Mouse (Mus musculus): Measurements from ENCODE around the gene Btbd17.

The Btbd17 gene

DNA sequence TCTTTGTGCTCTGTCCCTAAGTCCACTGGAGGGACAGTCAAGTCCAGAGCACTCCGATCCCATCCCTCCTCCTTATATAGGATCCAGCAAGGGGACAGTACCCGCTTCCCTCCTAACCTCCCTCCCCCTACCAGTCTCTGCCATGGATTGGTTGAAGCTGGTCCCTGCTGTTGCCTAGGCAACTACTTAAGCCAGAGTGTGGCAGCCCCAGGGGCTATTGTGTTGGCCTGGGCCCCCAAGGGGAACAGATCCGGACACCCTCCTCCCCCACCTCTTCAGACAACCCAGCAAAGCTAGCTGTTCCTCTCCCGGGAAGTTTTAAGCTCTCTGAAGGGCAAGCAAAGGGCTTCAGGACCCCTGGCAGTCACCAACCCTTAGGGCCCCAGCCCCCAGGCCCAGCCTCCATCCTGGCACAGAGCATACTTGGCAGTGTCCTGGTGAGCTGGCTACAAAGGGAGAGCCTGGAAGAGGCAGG is at the start of gene Btbd17:
Btbd17 (minus strand) TSS at position 98 of the 475 bp plus-strand sequence.
- no peak for DNase-seq (ENCODE audit: low spot score in 2 of 2)

DNA sequence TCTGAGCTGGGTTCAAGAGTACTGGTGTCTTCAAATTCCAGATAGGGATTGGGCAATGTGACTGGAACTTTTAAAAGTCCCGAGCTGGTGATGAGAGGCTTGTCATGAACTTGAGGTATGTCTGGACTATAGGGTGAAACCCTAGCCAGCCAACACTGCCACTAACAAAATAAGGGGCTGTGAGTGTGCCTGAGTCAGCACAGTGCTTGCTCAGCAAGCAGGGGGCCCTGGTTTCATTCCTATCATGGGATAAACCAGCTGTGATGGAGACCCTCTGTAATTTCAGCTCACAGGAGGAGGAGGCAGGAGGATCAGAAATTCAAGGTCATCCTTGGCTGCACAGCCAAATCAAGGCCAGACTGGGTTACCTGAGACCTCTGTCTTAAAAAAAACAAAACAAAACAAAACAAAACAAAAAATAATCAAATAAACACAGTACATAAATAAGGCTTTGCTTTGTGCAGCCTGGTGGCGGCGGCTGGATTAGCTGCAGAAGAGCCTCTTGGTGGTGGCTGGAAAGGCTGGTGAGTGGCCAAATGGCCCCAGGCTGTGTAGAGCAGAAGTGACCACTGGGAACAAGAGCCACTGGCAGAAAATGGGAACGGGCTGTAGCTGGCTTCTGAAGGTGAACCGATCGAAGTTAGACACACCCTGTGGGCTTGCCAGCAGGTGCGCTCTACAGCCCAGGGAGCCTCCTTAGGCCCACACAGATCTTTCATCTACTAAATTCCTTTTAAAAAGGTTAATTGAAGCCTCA is 48.9 kb upstream of the Btbd17 start:
- DNase-seq (ENCODE audit: low spot score in 2 of 2), result no peak

DNA sequence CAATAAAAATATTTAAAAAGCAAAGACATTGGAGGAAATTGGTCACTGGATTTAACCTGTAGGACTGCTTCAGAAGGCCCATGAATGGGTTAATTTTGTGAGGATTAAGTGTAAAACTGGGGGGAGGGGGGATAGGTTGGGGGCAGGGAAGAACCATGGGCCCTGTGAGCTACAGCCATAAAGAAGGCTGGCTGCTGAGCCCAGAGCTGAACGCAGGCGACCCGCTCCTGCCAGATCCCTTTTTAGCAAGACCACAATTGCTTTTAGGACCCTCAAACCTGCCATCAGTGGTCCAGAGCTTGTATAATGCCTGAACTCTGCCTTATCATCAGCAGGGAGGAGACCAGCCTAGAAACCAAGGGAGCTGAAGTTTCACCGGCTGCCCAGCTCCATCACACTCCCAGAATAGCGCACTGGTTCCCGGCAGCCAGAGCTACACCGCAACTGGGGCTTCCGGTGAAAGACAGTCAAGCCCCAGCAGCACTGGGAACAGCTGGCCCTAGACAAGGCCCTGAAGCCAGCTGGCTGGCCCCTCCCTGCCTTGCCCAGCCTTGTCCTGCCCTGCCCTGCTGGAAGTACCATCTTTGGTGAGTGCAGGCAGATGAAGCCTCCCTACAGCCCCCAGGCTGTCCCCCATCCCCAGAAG is 48.2 kb upstream of the Btbd17 start:
- no peak for DNase-seq (ENCODE audit: low spot score in 2 of 2)

DNA sequence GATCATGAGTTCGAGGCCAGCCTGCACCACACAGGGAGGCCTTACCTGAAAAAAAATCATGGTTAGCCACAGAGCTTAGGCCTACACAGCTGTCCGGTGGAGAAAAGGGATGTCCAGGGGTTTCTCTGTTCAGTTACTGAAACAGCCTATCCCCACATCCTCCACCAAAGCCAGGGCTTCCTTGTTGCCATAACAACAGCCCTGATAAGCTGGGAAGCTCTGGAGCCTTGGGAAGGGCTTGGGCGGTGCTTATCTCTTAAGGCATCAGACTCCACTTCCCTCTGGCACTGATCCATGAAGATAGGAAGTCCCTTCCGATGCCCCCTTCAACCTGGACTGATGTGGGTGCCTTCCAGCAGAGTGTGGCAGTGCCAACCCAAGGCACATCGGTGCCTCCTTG is 37.4 kb upstream of the Btbd17 start:
- DNase-seq (ENCODE audit: low spot score in 2 of 2), result no peak

DNA sequence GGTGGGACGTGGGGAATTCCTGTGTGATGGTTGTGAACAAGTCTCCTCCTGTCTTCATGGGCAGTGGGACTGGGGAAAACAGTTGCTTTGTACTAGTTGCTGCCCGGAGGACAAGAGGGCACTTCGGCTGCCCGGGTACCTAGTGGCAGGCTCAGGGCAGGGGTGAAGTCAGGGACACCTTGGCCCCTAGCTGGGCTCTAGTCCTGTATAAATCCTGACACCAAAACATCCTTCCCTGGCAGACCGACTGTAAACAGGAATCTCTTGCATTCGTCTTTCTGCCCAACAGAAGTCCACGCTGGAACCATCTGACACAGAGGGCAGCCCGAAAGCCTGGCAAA is 34.7 kb upstream of the Btbd17 start:
- DNase-seq (ENCODE audit: low spot score in 2 of 2), result no peak

DNA sequence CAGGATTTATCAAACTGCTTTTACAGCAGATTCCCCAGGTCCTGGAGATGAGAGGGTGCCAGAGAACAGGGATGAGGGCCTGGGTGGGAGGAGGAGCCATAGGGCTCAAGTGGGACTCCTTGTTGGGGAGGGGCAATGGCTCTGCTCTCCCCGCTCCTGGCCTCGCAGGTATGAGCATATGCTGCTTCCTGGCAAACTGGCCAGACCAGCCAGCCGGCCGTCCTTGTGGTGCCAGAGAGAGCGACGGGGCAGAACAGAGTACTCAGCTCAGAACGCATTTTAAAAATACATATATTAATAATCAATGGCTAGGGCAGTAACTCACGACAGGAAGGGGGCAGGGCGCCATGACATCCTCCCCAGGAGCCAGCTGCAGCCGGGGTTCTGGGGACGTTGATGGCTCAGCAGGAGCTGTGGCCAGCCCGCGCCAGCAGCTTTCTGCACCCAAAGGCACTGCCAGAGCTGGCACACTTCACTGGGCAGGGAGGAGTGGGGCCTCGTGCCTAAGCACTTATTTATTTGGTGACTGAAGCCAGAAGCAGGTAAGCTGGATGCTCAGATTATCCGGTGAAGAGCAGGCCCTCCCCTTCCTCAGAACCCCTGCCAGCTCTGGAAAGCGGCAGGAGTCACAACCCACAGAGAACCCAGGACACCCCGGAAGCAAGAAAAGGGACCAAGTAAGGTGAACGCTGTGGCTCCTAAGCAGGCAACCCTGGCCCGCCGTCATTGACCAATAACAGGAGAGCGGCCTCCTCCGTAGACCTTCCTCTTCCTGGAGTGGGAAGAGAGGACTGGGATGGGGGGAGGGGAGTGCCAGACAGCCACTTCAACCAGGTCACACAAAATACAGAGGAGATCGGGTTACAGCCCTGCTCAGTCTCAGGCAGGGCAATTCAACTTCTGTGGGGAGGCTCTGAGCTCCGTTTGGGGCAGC is 34.0 kb upstream of the Btbd17 start:
- peak in 1 of 2 experiments; percentile 31 for DNase-seq (ENCODE audit: low spot score in 2 of 2)

DNA sequence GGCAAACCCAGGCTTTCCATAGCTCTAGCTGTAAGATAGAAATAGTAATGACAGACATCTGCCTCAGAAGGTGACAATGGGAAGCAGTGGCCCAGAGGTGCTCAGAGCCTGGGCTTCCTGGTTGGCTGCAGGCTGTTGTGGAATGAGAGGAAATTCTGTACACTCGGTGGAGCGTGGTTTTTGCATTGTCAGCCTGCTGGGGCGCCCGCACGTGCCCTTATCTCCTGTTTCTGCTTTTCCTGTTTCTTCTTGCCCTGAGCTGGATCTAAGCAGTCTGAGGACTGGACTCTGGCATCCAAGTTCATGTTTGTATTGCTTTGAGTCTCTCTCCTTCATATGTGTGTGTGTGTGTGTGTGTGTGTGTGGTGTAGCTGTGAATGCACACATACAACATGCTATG is 30.9 kb upstream of the Btbd17 start:
- DNase-seq (ENCODE audit: low spot score in 2 of 2), result no peak

DNA sequence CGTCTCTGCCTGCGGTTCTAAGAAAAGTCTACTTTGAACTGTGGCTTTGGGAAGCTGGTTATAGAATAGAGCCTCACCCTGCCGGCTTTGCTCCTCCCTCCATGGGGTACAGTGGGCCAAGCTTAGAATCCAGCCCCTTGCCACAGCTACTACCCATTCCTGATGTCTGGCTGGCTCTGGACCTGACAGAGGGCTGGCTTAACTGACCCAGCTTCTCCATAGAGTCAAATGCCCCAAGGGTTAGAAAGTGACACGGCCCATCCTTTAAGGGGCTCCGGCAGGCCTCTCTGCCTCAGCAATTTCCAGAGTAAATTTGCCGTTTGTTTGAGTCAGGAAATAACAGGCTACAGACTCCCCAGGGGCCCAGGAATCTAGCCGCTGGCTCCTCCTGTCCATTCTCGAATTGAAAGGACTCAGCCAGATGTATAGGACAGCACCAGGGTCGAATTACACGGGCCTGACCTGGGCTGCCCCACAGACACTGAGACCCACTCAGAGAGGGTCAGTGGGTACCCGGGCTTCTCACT is 27.5 kb upstream of the Btbd17 start:
- no peak for DNase-seq (ENCODE audit: low spot score in 2 of 2)

DNA sequence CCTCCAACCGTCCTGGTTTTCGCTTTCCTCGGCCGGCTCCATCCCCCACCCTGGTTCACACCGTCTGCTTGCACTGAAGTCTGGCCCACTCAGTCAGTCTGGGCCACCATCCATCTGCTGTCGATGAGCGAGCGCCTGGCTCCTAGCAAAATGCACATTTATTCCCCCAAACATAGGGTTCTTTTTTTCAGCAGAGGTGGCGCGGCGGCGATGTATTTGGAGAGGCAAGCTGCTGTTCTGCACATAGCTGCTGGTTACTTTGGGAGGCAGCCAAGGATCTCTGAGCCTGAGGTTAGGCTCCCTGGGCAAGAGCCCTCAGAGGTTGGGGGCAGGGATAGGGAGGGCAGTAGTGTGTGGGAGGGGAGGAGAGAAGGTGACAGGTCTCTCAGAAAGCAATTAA is 27.0 kb upstream of the Btbd17 start:
- DNase-seq (ENCODE audit: low spot score in 2 of 2), result no peak

DNA sequence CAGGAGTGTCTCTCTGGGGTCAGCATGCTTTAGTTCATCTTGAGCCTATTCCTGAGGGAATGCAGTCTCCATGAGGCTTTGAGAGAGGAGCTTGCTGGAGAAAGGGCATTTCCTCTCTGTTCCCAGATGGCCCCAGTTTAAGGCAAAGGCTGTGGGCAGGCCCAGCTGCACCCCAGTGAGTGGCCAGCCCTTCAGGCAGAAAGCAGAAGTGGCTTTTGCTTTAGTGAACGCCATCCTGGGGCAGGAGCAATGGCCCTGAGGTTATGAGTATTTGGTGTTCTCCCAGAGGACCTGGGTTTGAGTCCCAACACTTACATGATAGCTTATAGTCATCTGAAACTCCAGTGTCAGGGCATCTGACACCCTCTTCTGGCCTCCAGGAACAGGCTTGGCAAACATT is 25.6 kb upstream of the Btbd17 start:
- DNase-seq (ENCODE audit: low spot score in 2 of 2), result no peak

DNA sequence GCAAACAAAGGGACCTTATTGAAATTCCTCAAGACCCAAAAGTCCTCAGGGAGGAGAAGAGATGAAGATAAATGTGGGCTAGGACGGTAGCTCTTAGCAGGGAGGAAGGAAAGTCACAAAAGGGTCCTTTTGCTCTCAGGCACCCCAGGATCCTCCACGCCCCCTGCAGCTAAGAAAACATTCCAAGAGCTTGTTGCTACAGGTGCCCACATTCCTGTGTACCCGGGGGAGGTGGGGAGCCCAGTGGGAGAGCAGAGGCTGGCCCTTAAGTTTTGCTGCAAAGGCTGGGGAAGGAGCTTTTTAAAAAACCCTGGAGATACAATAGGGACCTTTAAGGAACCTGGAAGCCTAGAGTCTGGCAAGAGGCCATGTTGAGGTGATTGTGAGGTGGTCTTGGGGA is 24.7 kb upstream of the Btbd17 start:
- DNase-seq (ENCODE audit: low spot score in 2 of 2), result no peak

DNA sequence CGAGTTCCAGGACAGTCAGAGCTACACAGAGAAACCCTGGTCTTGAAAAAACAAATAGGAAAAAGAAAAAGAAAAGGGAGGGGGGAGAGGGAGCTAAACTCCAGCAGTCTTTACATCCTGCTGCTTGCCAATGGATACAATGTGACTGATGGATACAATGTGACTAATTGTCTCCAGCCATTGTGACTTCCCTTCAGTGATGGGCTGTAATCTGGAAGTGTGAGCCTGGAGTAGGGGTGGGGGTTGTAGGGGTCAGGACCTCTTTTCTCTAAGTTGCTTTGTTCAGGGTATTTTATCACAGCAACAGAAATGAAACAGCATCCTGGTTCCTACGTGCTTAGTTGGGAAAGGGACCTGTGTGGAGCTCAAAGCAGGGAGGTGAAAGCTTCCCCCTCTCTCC is 23.4 kb upstream of the Btbd17 start:
- no peak for DNase-seq (ENCODE audit: low spot score in 2 of 2)

DNA sequence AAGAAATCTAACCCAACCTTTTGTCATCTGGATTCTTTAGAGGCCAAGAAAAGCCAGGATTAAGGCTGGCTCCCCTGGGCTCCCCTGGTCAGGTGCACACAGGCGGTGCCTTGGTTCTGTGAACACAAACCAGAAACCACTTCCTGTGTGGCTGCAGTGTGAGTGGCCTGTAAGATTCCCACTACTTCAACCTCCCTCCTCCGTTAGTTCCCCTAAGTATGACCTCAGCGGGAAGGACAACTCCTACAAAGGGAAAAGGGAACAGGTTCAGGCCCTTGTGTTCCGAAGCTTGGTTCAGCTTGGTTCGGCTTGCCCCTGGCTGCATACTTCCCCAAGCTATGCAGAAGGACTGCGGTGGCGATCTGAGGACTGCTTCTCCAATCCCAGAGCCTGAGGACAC is 22.4 kb upstream of the Btbd17 start:
- no peak for DNase-seq (ENCODE audit: low spot score in 2 of 2)

DNA sequence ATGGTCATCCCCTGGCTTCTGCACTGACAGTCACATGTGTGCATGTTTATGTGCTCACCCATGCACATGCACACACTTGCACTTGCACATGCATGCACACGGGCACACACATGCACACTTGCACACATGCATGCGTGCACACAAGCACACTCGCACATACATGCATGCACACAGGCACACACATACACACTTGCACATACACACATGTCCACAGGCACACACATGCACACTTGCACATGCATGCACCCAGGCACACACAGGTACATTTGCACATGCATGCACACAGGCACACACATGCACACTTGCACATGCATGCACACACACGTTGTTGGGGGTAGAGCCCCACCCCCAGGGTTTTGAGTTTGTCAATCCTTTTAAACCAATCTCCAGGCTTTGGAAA is 21.2 kb upstream of the Btbd17 start:
- DNase-seq (ENCODE audit: low spot score in 2 of 2), result no peak

DNA sequence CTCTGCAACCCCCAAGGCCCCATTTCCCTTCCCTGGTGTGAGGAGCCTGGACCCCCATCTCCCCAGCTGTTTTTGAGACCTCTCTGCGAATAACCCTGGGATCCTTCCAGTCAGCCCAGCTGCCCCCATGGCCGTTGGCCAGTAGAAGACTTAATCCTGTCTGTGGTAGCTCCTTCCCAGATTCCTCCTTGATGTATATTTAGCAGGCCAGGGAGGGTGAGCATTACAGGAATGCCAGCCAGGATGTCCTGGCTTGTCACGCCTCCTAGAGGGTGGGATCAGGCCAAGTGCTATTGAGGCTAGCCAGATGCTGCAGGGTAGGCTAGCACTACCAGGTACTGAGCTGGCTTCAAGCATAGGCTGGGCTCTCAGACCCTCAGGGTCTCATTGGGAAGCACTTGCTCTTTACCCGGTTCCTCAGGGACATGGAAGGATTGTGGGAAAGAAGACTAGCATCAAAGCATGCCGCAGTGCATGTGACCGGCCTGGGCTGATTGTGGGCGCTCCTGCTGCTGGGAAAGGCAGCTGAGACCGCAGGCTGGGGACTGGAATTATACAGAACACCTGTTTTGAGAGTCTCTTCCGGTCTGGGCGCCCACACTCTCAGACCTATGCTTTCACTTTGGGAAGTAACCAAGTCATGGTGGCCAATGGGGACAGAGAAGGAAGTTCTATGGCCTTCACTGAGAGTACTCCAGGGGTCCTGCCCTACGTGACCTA is 19.3 kb upstream of the Btbd17 start:
- no peak for DNase-seq (ENCODE audit: low spot score in 2 of 2)

DNA sequence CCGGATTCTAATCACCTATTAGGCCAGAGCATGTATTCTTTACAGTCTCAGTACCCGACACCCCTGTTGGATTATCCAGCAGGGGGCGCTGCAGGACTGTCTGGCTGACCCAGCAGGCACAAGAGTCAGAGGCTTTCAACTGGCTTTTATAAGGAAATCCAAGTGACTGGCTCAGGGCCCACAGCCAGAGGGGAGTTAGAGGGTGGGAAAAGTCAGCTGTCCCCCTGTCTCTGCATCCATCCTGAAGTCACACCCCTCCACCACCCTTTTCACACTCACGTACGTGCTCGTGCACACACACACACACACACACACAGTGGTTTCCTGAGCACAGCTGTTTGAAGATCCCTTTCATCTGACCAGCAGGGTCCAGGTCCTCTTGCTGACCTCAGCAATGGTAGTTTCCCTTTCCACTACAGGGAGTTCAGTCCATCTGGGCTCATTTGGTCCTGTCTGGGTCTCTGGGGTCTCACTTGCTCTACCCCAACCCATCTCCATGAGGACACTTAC is 17.0 kb upstream of the Btbd17 start:
- DNase-seq (ENCODE audit: low spot score in 2 of 2), result peak; percentile 83 to 97

DNA sequence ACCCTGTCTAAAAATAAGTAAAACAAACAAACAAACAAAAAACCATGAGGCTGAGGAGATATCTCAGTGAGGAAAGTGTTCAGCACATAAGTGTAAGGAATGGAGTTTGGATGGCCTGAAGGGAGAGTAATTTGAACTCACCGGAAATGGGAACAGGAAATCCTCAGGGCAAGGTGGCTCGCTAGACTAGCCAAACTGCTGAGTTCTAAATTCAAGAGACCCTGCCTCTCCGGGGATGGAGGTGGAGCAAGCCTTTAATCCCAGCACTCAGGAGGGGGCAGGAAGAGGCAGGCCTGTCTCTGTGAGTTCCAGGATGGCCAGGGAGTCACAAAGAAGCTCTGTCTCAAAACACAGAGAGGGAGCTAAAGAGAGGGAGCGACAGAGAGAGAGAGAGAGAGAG is 14.6 kb upstream of the Btbd17 start:
- DNase-seq (ENCODE audit: low spot score in 2 of 2), result no peak

DNA sequence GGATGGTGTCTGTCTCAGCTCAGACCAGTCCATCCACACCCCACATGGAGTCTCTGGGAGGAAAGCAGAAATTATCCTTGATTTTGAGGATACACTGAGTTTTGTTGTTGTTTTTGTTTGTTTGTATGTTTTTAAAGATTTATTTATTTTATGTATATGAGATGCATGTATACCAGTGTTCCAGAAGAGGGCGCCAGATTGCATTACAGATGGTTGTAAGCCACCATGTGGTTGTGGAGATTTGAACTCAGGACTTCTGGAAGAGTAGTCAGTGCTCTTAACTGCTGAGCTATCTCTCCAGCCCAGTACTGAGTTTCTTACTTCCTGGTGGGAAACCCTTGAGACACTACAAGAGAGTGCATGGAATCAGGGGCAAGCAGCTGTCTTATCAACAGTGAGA is 13.6 kb upstream of the Btbd17 start:
- DNase-seq (ENCODE audit: low spot score in 2 of 2), result no peak

DNA sequence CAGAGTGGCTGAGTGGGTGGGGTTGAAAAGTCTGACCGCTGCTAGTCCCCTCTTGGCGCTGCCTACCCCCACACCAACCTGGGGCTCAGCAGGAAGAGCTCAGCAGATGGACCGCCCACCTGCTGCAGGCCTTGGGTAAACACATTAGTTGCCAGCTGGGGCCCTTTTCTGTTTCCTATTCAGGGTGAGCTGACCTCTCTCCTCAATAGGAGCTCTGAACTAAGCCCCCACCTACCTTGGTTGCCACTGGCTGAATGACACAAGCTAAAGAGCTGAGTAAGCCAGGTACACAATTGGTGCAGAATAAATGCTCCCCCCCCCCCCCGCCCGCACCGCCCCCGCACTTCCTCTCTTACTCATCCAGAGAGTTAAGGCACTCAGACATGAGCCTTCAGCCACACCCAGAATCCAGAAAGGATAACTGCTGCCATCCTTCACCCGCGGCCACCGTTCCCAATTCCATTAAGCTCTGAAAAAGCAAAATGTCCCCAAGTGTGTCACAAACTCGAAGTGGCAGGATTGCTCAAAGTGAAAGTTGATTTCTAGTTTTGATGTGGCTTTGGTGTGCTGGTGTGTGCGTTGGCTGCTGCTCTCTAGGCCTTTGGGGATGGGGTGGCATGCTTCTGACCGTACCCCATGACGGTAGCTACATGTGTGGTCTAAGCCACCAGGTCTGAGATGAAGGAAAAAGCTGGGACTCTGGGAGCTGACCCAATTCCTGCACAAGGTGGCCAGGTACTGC is 12.1 kb upstream of the Btbd17 start:
- DNase-seq (ENCODE audit: low spot score in 2 of 2), result no peak

DNA sequence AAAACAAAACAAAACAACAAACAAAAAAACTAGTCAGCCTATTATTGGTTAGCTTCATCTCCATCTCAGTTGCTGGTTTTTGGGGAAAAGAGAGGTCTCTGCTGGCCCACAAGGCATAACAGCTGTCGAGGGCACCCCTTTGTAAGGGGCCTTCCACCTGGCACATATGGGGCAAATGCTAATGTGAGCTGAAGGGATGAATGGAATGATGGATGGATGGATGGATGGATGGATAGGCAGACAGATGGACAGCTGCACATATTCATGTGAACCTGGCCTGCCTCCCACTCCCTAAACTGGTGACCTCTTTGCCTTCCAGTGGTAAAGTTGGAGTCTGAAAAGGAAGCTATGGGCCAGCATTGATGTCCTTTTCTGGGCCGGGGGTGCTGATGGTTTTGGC is 11.3 kb upstream of the Btbd17 start:
- no peak for DNase-seq (ENCODE audit: low spot score in 2 of 2)

DNA sequence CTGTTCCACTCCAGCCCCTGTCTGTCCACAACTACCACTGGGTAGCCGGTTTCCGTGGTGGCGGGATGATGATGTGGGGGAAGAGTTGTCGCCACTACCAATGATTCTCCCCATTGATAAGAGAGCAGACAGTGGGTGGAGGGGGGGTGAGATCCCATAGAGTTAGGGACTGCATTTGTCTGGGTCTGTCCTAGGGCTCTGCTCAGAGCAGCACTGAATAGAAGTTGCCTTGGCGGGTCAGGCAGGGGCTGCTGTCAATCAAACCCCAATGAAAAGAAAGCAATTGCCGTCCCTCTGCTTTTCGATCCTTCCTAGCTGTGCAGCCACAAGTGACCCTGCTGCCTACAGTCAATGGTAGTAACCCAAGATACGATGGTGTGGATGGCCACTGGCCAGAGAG is 8.2 kb upstream of the Btbd17 start:
- no peak for DNase-seq (ENCODE audit: low spot score in 2 of 2)

Data from spleen, postnatal 4 days (tissue).